Mouse (Mus musculus): ENCODE measurements around the gene Dhrs3. TPM values are rescaled to one million over a fixed set of nuclear protein-coding genes. Genes with fewer than 3 reads are reported as not detected.

Gene Dhrs3
- polyA plus RNA-seq, 1 experiment from 2014 or later, result 75.7 TPM

DNA sequence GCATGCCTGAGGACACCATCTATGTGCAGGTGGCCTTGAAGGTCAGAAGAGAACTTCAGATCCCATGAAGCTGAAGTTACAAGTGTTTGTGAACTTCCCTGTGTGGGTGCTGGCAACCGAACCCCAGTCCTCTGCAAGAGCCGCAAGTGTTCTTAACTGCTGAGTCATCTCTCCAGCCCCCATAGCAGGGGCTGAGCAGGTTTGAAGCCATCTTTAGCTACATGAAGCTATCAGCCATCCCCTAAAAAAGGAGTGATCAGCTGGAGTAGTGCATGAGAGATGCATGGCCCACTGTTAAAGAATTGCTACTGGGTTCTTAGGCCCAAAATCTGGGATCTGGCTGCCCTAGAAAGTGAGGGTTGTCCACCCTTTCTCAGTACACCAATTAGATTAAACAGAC is 6.1 kb downstream of the Dhrs3 start:
- H3K9me3 ChIP-seq (replicated peaks), result no peaks in the 10 kb centered on the region
- no peak overlapping the region for H3K9ac ChIP-seq
- WGBS, result 100% methylated on average over 2 of the region's 2 CpGs
- H3K27me3 ChIP-seq, result no peaks in the 10 kb centered on the region
- H3K27ac ChIP-seq (replicated peaks), result no peak overlapping the region
- no peak overlapping the region for H3K4me3 ChIP-seq (replicated peaks)
- no peak for ATAC-seq (ENCODE audit: insufficient number of reproducible peaks, low FRiP score, low TSS enrichment, low read depth)
- H3K4me1 ChIP-seq, result peaks cover 32% of the 10 kb centered on the region
- peaks cover 9% of the 10 kb centered on the region; the same call in 1 of the 2 replicates for H3K36me3 ChIP-seq
- no peak overlapping the region for H3K4me2 ChIP-seq (replicated peaks)

DNA sequence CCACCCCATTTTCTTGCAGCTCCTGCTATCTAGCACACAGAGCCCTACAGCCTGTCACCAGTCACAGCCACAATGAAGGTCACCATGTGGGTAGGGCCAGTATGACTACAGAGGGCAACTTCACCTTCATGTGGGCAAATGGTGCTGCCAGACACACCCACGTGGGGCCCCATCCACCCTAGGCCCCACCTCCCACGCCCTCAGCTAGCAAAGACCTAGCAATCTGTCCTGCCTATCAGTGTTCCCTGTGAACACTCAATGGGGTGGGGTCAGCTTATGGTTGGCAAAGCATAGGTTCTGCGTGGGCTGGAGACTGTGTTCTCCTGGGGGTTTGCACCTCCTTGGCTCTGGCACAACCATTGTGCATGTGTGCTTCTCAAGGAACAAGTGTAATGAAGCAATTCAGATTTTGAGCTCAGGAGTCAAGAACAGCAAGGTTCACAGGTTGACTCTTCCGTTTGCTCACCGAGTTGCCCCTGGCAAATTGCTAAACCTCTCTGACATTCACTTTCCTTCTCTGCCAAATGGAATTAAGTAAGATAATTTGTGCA is 9.0 kb downstream of the Dhrs3 start:
- WGBS, result 71% methylated on average over 5 of the region's 5 CpGs
- no peak overlapping the region for H3K9ac ChIP-seq
- peaks cover 16% of the 10 kb centered on the region; the same call in 1 of the 2 replicates for H3K4me1 ChIP-seq
- peaks cover 9% of the 10 kb centered on the region; the same call in 1 of the 2 replicates for H3K36me3 ChIP-seq
- no peaks in the 10 kb centered on the region for H3K27me3 ChIP-seq
- ATAC-seq (ENCODE audit: insufficient number of reproducible peaks, low FRiP score, low TSS enrichment, low read depth), result no peak
- no peak overlapping the region for H3K27ac ChIP-seq (replicated peaks)
- no peak overlapping the region for H3K4me3 ChIP-seq (replicated peaks)
- no peak overlapping the region for H3K4me2 ChIP-seq (replicated peaks)
- H3K9me3 ChIP-seq (replicated peaks), result no peaks in the 10 kb centered on the region

DNA sequence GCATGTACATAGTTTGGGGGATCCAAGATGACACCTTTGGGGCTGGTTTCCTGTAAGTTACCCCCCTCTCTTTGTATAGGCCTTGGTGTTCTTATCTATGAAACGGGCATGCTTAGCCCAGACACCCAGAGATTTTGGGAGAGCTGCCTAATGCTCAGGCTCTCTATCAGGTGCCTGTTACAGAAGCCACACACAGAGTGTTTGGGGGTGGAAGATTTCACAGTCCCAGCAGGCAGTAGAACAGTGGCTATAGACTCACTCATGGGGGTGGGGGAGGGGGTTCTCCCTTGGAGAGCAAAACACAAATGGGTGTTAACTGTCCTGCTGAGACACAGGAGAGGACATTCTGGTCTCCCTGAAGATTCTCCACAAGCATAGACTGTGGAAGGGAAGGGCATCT is 10.5 kb downstream of the Dhrs3 start:
- Histone ChIP-seq H3K9me3 (replicated peaks) (no peaks in the 10 kb centered on the region), H3K9ac (no peak overlapping the region), H3K27me3 (no peaks in the 10 kb centered on the region), H3K27ac (replicated peaks) (no peak overlapping the region), H3K4me1 (peaks cover 14% of the 10 kb centered on the region; the same call in 1 of the 2 replicates), H3K4me3 (replicated peaks) (no peak overlapping the region), H3K36me3 (peaks cover 9% of the 10 kb centered on the region; the same call in 1 of the 2 replicates), H3K4me2 (replicated peaks) (no peak overlapping the region)
- ATAC-seq (ENCODE audit: insufficient number of reproducible peaks, low FRiP score, low TSS enrichment, low read depth), result no peak
- WGBS, result 78% methylated on average over 1 of the region's 1 CpGs

DNA sequence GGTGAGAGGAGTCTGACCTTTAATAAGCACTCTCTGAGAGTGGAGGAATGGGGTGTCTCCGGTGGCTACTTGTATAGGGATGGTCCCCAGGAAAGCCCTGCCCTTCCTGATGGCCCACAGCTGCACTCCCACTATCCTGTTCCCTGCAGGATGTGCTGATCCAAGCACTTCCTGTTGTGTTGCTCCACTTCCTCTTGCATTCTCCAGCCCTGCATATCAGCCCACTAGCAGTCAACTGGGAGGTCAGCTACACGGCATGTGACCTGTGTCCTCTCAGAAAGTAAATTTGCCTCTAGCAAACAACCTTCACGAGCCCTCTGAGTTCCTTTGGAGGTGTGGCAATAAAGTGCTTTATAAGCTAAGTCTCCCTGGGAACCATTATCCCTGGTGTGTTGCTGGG is 11.3 kb downstream of the Dhrs3 start:
- no peak for ATAC-seq (ENCODE audit: insufficient number of reproducible peaks, low FRiP score, low TSS enrichment, low read depth)
- H3K9ac ChIP-seq, result no peak overlapping the region
- H3K4me3 ChIP-seq (replicated peaks), result no peak overlapping the region
- H3K9me3 ChIP-seq (replicated peaks), result no peaks in the 10 kb centered on the region
- H3K4me2 ChIP-seq (replicated peaks), result no peak overlapping the region
- no peaks in the 10 kb centered on the region for H3K27me3 ChIP-seq
- peaks cover 6% of the 10 kb centered on the region; the same call in 1 of the 2 replicates for H3K36me3 ChIP-seq
- WGBS, result 48% methylated on average over 3 of the region's 3 CpGs
- H3K4me1 ChIP-seq, result peaks cover 11% of the 10 kb centered on the region; the same call in 1 of the 2 replicates
- H3K27ac ChIP-seq (replicated peaks), result no peak overlapping the region

DNA sequence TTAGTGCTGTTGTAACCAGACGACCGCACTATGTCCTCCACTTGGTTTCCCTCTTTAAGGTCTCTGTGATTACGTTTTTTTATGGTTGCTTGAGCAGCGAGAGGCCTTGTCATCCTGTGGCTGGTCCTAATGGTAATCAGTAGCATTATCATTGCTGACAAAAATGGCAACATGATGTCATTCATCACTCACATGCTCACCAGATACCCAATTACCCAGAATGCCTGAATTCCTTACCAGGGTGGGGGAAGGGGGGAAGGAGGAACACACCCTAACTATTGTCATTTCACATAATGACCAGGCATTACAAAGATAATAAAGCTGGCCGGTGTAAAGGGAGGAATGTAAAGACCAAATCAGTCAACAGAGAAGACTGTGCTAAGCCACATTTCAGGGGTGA is 12.5 kb downstream of the Dhrs3 start:
- no peaks in the 10 kb centered on the region for H3K9me3 ChIP-seq (replicated peaks)
- 78% methylated on average over 5 of the region's 5 CpGs for WGBS
- H3K4me1 ChIP-seq, result peaks cover 11% of the 10 kb centered on the region; the same call in 1 of the 2 replicates
- no peak overlapping the region for H3K4me2 ChIP-seq (replicated peaks)
- no peak overlapping the region for H3K9ac ChIP-seq
- no peak overlapping the region for H3K27ac ChIP-seq (replicated peaks)
- no peak overlapping the region for H3K4me3 ChIP-seq (replicated peaks)
- ATAC-seq (ENCODE audit: insufficient number of reproducible peaks, low FRiP score, low TSS enrichment, low read depth), result no peak
- H3K36me3 ChIP-seq, result no peaks in the 10 kb centered on the region
- no peaks in the 10 kb centered on the region for H3K27me3 ChIP-seq

DNA sequence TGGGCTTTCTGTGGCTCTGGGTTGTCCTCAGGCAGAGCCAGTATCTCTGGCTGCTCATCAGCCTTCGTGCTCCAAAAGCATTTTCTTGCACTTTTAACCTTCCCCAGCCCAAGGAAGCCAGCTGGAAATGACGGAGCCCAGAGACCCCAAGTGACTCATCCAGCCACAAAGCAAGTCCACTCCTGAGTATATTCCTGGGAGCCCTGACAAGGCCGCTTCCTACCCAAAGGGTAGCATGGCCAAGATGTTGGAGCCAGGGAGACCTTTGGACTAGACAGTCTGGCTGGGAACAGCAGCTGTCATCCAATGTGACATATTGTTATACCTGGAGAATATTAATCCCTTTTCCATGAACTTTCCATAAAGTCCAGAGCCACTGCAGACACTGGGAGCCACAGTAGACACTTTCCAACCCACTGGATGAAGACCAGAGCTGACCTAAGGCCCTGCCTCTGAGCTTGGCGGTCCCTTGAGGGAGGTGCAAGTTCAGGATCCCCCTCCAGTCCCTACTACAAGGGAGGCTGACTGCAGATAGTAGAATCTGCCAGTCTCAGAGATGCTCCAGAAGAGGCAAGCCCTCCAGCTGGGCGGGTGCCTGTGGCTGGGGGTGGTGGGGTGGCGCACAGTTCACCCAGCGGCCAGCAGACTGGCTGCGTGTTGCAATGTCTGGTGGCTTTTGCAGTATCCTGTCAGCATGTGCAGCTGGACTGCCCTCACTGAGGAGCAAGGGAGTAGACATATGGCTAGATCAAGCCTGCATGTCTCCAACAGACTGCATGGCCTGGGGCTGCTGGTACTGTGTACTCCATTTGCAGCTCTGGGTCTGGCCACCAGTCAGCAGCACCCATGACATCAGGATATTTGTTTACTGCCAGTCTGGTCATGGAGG is 13.6 kb downstream of the Dhrs3 start:
- Histone ChIP-seq H3K4me3 (replicated peaks) (no peak overlapping the region), H3K9ac (no peak overlapping the region), H3K36me3 (no peaks in the 10 kb centered on the region), H3K27ac (replicated peaks) (0 out of 2 replicates have a peak overlapping the region, but pooled peaks have one; percentile 22), H3K9me3 (replicated peaks) (no peaks in the 10 kb centered on the region), H3K4me1 (peaks cover 11% of the 10 kb centered on the region; the same call in 1 of the 2 replicates), H3K4me2 (replicated peaks) (no peak overlapping the region), H3K27me3 (no peaks in the 10 kb centered on the region)
- 78% methylated on average over 8 of the region's 8 CpGs for WGBS
- peak; percentile 59; the same call in 1 of the 2 replicates for ATAC-seq (ENCODE audit: insufficient number of reproducible peaks, low FRiP score, low TSS enrichment, low read depth)

DNA sequence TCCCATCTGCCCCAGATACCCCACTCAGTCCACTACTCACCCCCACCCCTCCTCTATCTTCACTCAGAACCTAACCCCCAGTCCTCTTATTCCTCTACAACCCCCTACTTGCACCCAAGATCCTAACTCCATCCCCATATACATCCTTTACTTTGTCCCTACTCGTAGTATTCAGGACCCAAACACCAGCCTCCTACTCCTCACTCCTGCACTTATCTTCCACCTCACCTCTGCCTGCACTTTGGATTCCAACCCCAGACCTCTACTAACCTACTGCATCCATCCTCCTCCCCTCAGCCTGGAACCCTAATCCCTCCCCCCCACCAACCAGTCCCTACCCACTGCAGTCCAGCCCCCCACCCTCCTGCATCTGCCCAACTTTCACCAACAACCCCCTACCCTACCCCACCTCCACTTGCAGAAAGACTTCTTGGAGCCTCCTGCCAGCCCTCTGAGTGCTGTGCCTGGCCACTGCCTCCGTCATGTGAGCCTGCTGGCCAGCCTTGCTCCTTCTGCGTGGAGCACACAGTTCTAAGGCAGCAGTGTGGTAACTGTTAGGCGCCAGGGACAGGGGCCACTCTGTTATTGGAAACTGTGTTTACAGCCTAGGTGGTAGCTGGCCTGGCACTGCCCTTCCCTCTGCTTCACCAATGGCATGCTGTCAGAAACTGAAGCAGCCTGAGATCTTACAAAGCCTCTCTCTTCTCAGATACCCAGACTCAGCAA is 14.5 kb downstream of the Dhrs3 start:
- no peaks in the 10 kb centered on the region for H3K27me3 ChIP-seq
- peaks cover 11% of the 10 kb centered on the region; the same call in 1 of the 2 replicates for H3K4me1 ChIP-seq
- H3K9ac ChIP-seq, result no peak overlapping the region
- H3K4me3 ChIP-seq (replicated peaks), result no peak overlapping the region
- no peaks in the 10 kb centered on the region for H3K36me3 ChIP-seq
- H3K9me3 ChIP-seq (replicated peaks), result no peaks in the 10 kb centered on the region
- WGBS, result 80% methylated on average over 4 of the region's 4 CpGs
- ATAC-seq (ENCODE audit: insufficient number of reproducible peaks, low FRiP score, low TSS enrichment, low read depth), result no peak
- H3K4me2 ChIP-seq (replicated peaks), result no peak overlapping the region
- H3K27ac ChIP-seq (replicated peaks), result 0 out of 2 replicates have a peak overlapping the region, but pooled peaks have one; percentile 22

DNA sequence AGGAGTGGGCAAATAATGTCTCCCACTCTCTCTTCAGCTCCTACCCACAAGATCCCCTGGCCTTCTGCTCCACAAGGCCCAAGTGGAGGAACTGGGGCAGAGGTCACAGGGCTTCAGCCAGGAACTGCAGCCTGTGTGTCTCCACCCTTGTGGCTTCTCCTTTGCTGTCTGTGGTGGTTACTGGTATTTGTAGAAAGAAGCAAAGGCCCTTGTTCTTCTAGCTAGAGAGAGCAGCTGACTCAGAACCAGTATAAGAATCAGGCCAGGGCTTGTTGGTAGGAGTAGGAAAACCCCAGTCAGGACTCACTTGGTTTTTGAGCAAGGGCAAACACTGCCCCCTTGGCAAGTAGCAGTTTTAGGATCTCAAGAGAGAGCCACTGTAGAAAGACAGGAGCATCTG is 16.2 kb downstream of the Dhrs3 start:
- Histone ChIP-seq H3K36me3 (no peaks in the 10 kb centered on the region), H3K9ac (no peak overlapping the region), H3K9me3 (replicated peaks) (no peaks in the 10 kb centered on the region), H3K27me3 (no peaks in the 10 kb centered on the region), H3K4me3 (replicated peaks) (no peak overlapping the region), H3K4me2 (replicated peaks) (no peak overlapping the region), H3K4me1 (peaks cover 11% of the 10 kb centered on the region; the same call in 1 of the 2 replicates), H3K27ac (replicated peaks) (no peak overlapping the region)
- ATAC-seq (ENCODE audit: insufficient number of reproducible peaks, low FRiP score, low TSS enrichment, low read depth), result no peak

DNA sequence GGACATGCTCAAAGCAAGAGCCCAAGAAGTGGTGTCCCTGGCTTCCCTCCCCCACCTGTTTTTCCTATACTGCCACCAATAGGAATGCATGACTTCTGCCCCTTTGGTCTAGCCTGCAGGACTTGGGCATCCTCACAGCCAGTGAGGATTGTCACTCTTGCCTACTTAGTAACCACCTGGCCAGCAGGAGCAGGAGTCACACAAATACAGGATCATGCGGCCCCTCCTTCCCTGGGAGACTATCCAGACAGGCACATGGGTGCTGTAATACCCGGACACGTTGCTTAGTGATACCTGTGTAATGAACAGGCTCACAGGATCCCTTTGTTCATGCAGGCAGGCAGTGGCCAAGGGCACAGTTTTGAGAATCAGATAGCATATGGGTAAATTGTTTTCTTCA is 17.7 kb downstream of the Dhrs3 start:
- H3K9me3 ChIP-seq (replicated peaks), result no peaks in the 10 kb centered on the region
- WGBS, result 79% methylated on average over 3 of the region's 3 CpGs
- no peak overlapping the region for H3K27ac ChIP-seq (replicated peaks)
- no peak overlapping the region for H3K4me3 ChIP-seq (replicated peaks)
- H3K36me3 ChIP-seq, result no peaks in the 10 kb centered on the region
- H3K9ac ChIP-seq, result no peak overlapping the region
- no peaks in the 10 kb centered on the region for H3K27me3 ChIP-seq
- no peak overlapping the region for H3K4me2 ChIP-seq (replicated peaks)
- ATAC-seq (ENCODE audit: insufficient number of reproducible peaks, low FRiP score, low TSS enrichment, low read depth), result no peak
- H3K4me1 ChIP-seq, result peaks cover 11% of the 10 kb centered on the region; the same call in 1 of the 2 replicates

DNA sequence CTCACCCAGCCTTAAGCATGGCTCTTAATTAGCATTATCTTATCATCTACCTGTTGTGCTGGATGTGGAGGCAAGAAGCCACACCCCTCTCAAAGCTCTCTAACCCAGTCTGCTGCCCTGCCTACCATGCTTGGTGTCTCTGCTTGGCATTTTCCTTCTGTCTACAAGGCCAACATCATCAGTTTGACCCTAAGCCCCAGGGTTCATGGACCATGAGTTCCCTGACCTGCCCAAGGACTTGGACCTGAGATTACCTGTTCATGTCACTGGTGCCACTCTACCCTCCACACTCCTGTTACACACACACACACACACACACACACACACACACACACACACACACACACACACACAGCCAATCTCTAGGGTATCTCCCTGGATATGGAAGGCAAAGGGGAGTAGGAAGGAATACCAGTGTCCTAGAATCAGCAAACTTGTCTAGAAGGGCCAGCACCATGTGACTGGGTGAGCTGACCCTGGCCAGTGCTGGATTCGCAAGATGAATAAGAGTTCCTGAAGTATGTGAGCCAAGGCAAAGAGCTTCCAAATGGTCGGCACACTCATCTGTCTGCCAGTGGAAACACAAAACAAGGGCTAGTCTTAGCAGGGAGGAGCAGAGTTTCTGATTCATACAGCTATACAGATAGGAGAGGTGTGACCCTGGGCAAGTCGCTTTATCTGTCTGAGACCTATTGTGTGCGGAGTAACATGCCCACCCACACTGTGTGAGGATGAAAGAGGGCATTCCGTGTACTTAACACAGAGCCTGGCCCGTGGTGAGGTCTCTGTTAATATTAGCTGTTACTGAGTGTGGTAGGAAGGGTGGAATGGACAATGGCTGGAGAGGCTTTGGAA is 20.9 kb downstream of the Dhrs3 start:
- Histone ChIP-seq H3K27ac (replicated peaks) (no peak overlapping the region), H3K4me2 (replicated peaks) (no peak overlapping the region), H3K9me3 (replicated peaks) (no peaks in the 10 kb centered on the region), H3K36me3 (peaks cover 1% of the 10 kb centered on the region; the same call in 1 of the 2 replicates), H3K4me1 (no peaks in the 10 kb centered on the region), H3K9ac (no peak overlapping the region), H3K4me3 (replicated peaks) (no peak overlapping the region), H3K27me3 (no peaks in the 10 kb centered on the region)
- 86% methylated on average over 6 of the region's 6 CpGs for WGBS
- no peak for ATAC-seq (ENCODE audit: insufficient number of reproducible peaks, low FRiP score, low TSS enrichment, low read depth)

Measured in embryonic facial prominence, embryonic 15.5 days (tissue).